Mouse (Mus musculus): ENCODE data around the gene Ube2q1. TPM values are rescaled to one million over a fixed set of nuclear protein-coding genes. Genes with fewer than 3 reads are reported as not detected.
"Not testable (repeated sequence)": the region's sequence is repeated elsewhere in the genome, so short reads cannot be mapped to it uniquely, and the experiment has no call there.

Gene Ube2q1
- total and polyA plus RNA-seq, 2 experiments from 2014 or later = 9.2 to 53.2 TPM

- no peak for DNase-seq (ENCODE audit: low spot score)
- TF ChIP-seq CTCF (IDR thresholded peaks at IDR 0.05; ENCODE audit: low read depth) = no peak
- H3K27me3 ChIP-seq (ENCODE audit: insufficient read depth, low read length) = no peaks in the 10 kb centered on the region
- 93% methylated on average over 3 of the region's 3 CpGs for WGBS
- H3K36me3 ChIP-seq (ENCODE audit: insufficient read depth, low read length) = no peaks in the 10 kb centered on the region
- ATAC-seq = no peak
- H3K9ac ChIP-seq (replicated peaks; ENCODE audit: low read length) = no peak overlapping the region
- H3K9me3 ChIP-seq (ENCODE audit: low read length) = no peaks in the 10 kb centered on the region
- H3K4me1 ChIP-seq (ENCODE audit: insufficient read depth, low read length) = no peaks in the 10 kb centered on the region
- H3K4me2 ChIP-seq (ENCODE audit: low read depth, low read length) = no peak overlapping the region
- H3K4me3 ChIP-seq (ENCODE audit: low read length) = no peak overlapping the region
- H3K27ac ChIP-seq = no peak overlapping the region
Observed at GRCm38 (mm10) chr3:89798518-89798917, 25.1 kb downstream of the Ube2q1 start.

GRCm38 (mm10) chr3:89799476-89799875 is 26.1 kb downstream of the Ube2q1 start:
- H3K4me3 ChIP-seq (ENCODE audit: low read length) = no peak overlapping the region
- no peaks in the 10 kb centered on the region for H3K4me1 ChIP-seq (ENCODE audit: insufficient read depth, low read length)
- 9% methylated on average over 13 of the region's 13 CpGs for WGBS
- ATAC-seq (no peak), DNase-seq (ENCODE audit: low spot score) (no peak)
- no peaks in the 10 kb centered on the region for H3K9me3 ChIP-seq (ENCODE audit: low read length)
- H3K4me2 ChIP-seq (ENCODE audit: low read depth, low read length) = no peak overlapping the region
- no peak overlapping the region for H3K9ac ChIP-seq (replicated peaks; ENCODE audit: low read length)
- no peaks in the 10 kb centered on the region for H3K36me3 ChIP-seq (ENCODE audit: insufficient read depth, low read length)
- TF ChIP-seq CTCF (IDR thresholded peaks at IDR 0.05; ENCODE audit: low read depth) = no peak
- no peak overlapping the region for H3K27ac ChIP-seq
- no peaks in the 10 kb centered on the region for H3K27me3 ChIP-seq (ENCODE audit: insufficient read depth, low read length)

DNA sequence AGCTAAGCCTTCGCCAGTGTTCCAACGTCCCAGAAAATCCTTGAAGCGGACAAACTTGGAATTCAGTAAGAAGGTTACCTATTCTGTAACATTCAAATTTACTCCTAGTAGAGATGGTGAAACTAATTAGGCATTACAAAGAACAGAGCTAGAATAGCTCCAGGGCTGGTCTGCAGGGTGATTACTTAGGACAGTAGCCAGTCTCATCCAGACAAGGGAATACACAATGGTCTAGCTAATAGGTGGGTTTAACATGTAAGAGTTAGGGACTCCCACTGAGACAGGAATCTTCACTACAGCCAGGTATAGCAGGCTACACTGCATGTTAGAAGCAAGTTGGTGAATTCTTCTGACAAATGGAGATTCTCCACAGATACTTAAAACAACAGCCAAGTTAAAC is 26.7 kb downstream of the Ube2q1 start:
- not testable (repeated sequence) for DNase-seq (ENCODE audit: low spot score); H3K4me1 ChIP-seq (ENCODE audit: insufficient read depth, low read length); ATAC-seq; H3K27ac ChIP-seq; H3K9ac ChIP-seq (replicated peaks; ENCODE audit: low read length); H3K4me2 ChIP-seq (ENCODE audit: low read depth, low read length); H3K27me3 ChIP-seq (ENCODE audit: insufficient read depth, low read length); H3K36me3 ChIP-seq (ENCODE audit: insufficient read depth, low read length); H3K9me3 ChIP-seq (ENCODE audit: low read length); H3K4me3 ChIP-seq (ENCODE audit: low read length)
- WGBS = 42% methylated on average over 3 of the region's 3 CpGs

GRCm38 (mm10) chr3:89800774-89801506 is 27.5 kb downstream of the Ube2q1 start:
- no peak for DNase-seq (ENCODE audit: low spot score)
- Histone ChIP-seq H3K36me3 (ENCODE audit: insufficient read depth, low read length) (no peaks in the 10 kb centered on the region), H3K9me3 (ENCODE audit: low read length) (no peaks in the 10 kb centered on the region), H3K9ac (replicated peaks; ENCODE audit: low read length) (no peak overlapping the region), H3K27me3 (ENCODE audit: insufficient read depth, low read length) (no peaks in the 10 kb centered on the region), H3K4me1 (ENCODE audit: insufficient read depth, low read length) (no peaks in the 10 kb centered on the region), H3K27ac (no peak overlapping the region), H3K4me3 (ENCODE audit: low read length) (no peak overlapping the region), H3K4me2 (ENCODE audit: low read depth, low read length) (no peak overlapping the region)
- no peak for ATAC-seq
- TF ChIP-seq CTCF (IDR thresholded peaks at IDR 0.05; ENCODE audit: low read depth) = no peak
- 71% methylated on average over 5 of the region's 5 CpGs for WGBS

DNA sequence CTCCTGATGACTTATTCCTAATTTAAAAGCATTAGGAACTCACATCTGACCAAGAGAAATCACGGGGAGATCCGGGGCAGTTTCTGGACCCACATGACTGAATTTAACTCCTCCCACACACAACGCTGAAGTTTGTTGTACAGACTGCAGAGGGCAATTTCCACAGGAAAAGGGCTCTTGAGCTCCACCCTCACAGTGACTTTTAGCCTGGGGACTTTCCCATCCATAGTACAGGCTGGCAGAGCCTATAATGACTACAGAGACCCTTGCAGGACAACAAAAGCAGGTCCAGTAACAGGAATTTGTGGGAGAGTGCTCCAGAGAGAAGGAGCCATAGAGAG is 28.1 kb downstream of the Ube2q1 start:
- 42% methylated on average over 3 of the region's 3 CpGs for WGBS
- Histone ChIP-seq H3K4me3 (ENCODE audit: low read length) (no peak overlapping the region), H3K4me2 (ENCODE audit: low read depth, low read length) (no peak overlapping the region), H3K9me3 (ENCODE audit: low read length) (no peaks in the 10 kb centered on the region), H3K27me3 (ENCODE audit: insufficient read depth, low read length) (no peaks in the 10 kb centered on the region), H3K27ac (no peak overlapping the region), H3K9ac (replicated peaks; ENCODE audit: low read length) (no peak overlapping the region), H3K4me1 (ENCODE audit: insufficient read depth, low read length) (no peaks in the 10 kb centered on the region), H3K36me3 (ENCODE audit: insufficient read depth, low read length) (no peaks in the 10 kb centered on the region)
- DNase-seq (ENCODE audit: low spot score) (no peak), ATAC-seq (no peak)
- TF ChIP-seq CTCF (IDR thresholded peaks at IDR 0.05; ENCODE audit: low read depth) = no peak

DNA sequence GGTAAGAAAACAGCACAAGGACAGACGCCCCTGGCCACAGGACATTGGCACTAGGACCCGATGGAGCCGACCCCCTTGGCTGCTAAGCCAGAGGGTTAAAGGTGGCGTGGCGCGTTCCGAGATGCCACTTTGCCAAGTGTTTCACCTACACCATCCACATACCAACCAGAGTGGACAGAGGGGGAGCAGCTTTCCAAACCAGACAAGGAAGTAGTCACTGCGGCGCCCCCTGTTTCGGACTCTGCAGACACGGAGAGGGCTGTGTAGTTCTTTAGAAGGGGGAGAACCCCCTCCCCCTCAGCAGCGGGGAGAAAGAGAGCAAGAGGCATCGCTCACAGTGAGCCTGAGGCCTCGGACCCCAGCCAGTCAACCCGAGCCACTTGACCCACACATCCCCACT is 29.5 kb downstream of the Ube2q1 start:
- Histone ChIP-seq H3K27ac (no peak overlapping the region), H3K9ac (replicated peaks; ENCODE audit: low read length) (no peak overlapping the region), H3K9me3 (ENCODE audit: low read length) (no peaks in the 10 kb centered on the region), H3K4me3 (ENCODE audit: low read length) (no peak overlapping the region), H3K4me1 (ENCODE audit: insufficient read depth, low read length) (no peaks in the 10 kb centered on the region), H3K4me2 (ENCODE audit: low read depth, low read length) (no peak overlapping the region), H3K27me3 (ENCODE audit: insufficient read depth, low read length) (no peaks in the 10 kb centered on the region), H3K36me3 (ENCODE audit: insufficient read depth, low read length) (no peaks in the 10 kb centered on the region)
- WGBS = 65% methylated on average over 15 of the region's 15 CpGs
- DNase-seq (ENCODE audit: low spot score) (no peak), ATAC-seq (no peak)
- no peak for TF ChIP-seq CTCF (IDR thresholded peaks at IDR 0.05; ENCODE audit: low read depth)

- no peak for DNase-seq (ENCODE audit: low spot score)
- 71% methylated on average over 4 of the region's 4 CpGs for WGBS
- TF ChIP-seq CTCF (IDR thresholded peaks at IDR 0.05; ENCODE audit: low read depth) = no peak
Observed at GRCm38 (mm10) chr3:89805179-89805578, 31.8 kb downstream of the Ube2q1 start.

More at GRCm38 (mm10) chr3:89805179-89805578, 31.8 kb downstream of the Ube2q1 start:
- no peak overlapping the region for H3K9ac ChIP-seq (replicated peaks; ENCODE audit: low read length)
- no peak overlapping the region for H3K4me2 ChIP-seq (ENCODE audit: low read depth, low read length)
- no peaks in the 10 kb centered on the region for H3K4me1 ChIP-seq (ENCODE audit: insufficient read depth, low read length)
- H3K36me3 ChIP-seq (ENCODE audit: insufficient read depth, low read length) = no peaks in the 10 kb centered on the region
- H3K27me3 ChIP-seq (ENCODE audit: insufficient read depth, low read length) = no peaks in the 10 kb centered on the region
- H3K27ac ChIP-seq = no peak overlapping the region
- no peaks in the 10 kb centered on the region for H3K9me3 ChIP-seq (ENCODE audit: low read length)
- H3K4me3 ChIP-seq (ENCODE audit: low read length) = no peak overlapping the region
- ATAC-seq = no peak

Data from hindbrain, postnatal 0 days (tissue).